Mouse (Mus musculus) limb, embryonic 13.5 days (tissue): ENCODE results near the gene Ttc23. TPM values are rescaled to one million over a fixed set of nuclear protein-coding genes. Genes with fewer than 3 reads are reported as not detected.

Source experiments
- ATAC-seq: fragments of 200-750 bp; cut with Nextera tagmentation; 2 replicates; pipeline ENCODE4 v1.8.0; 2017; ENCODE audit warnings: low read depth, moderate number of reproducible peaks, moderate TSS enrichment; ENCODE audit not compliant: low FRiP score
- H3K27ac ChIP-seq: fragments of 300-500 bp; sonication (generic); 2 replicates; pipeline ENCODE4 v1.5.1; 2015; ENCODE audit warnings: inconsistent platforms, mild to moderate bottlenecking, moderate library complexity
- H3K27me3 ChIP-seq: fragments of 300-500 bp; sonication (generic); 2 replicates; pipeline ENCODE4 v1.6.1; 2015; ENCODE audit warnings: mild to moderate bottlenecking, inconsistent platforms
- H3K36me3 ChIP-seq: fragments of 300-500 bp; sonication (generic); 2 replicates; pipeline ENCODE4 v1.6.1; 2015; ENCODE audit warnings: inconsistent platforms, mild to moderate bottlenecking, moderate library complexity
- H3K4me1 ChIP-seq: fragments of 300-500 bp; sonication (generic); 2 replicates; pipeline ENCODE4 v1.6.1; 2015; ENCODE audit warnings: inconsistent platforms
- H3K4me2 ChIP-seq: fragments of 300-500 bp; sonication (generic); replicated peaks from 2 replicates; pipeline ENCODE4 v1.6.1; 2015; ENCODE audit warnings: inconsistent platforms, mild to moderate bottlenecking, moderate library complexity
- H3K4me3 ChIP-seq: fragments of 300-500 bp; sonication (generic); 2 replicates; pipeline ENCODE4 v1.5.1; 2015; ENCODE audit warnings: moderate library complexity, mild to moderate bottlenecking, inconsistent platforms
- H3K9ac ChIP-seq: fragments of 300-500 bp; sonication (generic); 2 replicates; pipeline ENCODE4 v1.6.1; 2015; ENCODE audit warnings: mild to moderate bottlenecking, inconsistent platforms
- H3K9me3 ChIP-seq: fragments of 300-500 bp; sonication (generic); 2 replicates; pipeline ENCODE4 v1.6.1; 2016; ENCODE audit warnings: inconsistent platforms
- WGBS: fragments of 180-500 bp; shearing (Covaris S2); methylation state at CpG from one replicate; pipeline ENCODE4 v1.1.7; 2015; 5-methylcytosine and 5-hydroxymethylcytosine counted together
- polyA plus RNA-seq: library from polyadenylated mRNA; unstranded; fragments of >200 nt; fragmentation: Nextera tagmentation; extraction: Ambion mirVana; gene quantifications from 2 replicates; pipeline ENCODE4 v1.2.1, GENCODE M21; 2015

Ttc23 gene
- polyA plus RNA-seq, 1 experiment from 2014 or later = 58.1 TPM

DNA sequence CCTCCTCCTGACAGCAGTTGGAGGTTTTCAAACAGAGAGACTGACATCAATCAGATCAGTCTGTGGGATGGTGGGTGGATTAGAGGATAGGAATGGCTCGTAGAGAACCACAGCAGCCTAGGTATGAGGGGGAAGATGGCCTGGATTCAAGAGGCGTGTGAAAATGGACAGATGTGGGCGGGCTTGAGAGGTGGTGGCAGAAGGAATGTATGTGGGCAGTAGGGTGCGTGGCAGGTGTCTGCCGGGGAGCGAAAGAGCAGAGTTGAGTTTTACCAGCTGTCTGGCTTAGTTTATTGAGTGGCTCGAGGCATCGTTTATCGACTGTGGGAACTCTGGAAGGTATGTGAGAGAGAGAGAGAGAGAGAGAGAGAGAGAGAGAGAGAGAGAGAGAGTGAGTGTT lies 33.9 kb downstream of the Ttc23 start:
- H3K27ac ChIP-seq = no peak overlapping the region
- H3K27me3 ChIP-seq = no peaks in the 10 kb centered on the region
- no peak overlapping the region for H3K4me3 ChIP-seq
- no peaks in the 10 kb centered on the region for H3K4me1 ChIP-seq
- peaks cover 65% of the 10 kb centered on the region for H3K36me3 ChIP-seq
- H3K9ac ChIP-seq = no peak overlapping the region
- ATAC-seq = no peak
- H3K4me2 ChIP-seq = no peak overlapping the region
- H3K9me3 ChIP-seq = peaks cover 4% of the 10 kb centered on the region; the same call in 1 of the 2 replicates
- 52% methylated on average over 9 of the region's 9 CpGs for whole genome bisulfite sequencing

- peaks cover 57% of the 10 kb centered on the region for H3K36me3 ChIP-seq
- no peak overlapping the region for H3K27ac ChIP-seq
- no peaks in the 10 kb centered on the region for H3K4me1 ChIP-seq
- peaks cover 4% of the 10 kb centered on the region; the same call in 1 of the 2 replicates for H3K9me3 ChIP-seq
- ATAC-seq = no peak
- H3K4me2 ChIP-seq = no peak overlapping the region
- WGBS = 87% methylated on average over 16 of the region's 16 CpGs
- no peak overlapping the region for H3K9ac ChIP-seq
- no peaks in the 10 kb centered on the region for H3K27me3 ChIP-seq
- no peak overlapping the region for H3K4me3 ChIP-seq
Measured at GRCm38 (mm10) chr7:67683006-67683405, 35.8 kb downstream of the Ttc23 start.

GRCm38 (mm10) chr7:67686545-67686944 lies 39.3 kb downstream of the Ttc23 start:
- WGBS = 97% methylated on average over 3 of the region's 3 CpGs
- no peak for ATAC-seq
- H3K9me3 ChIP-seq = peaks cover 4% of the 10 kb centered on the region; the same call in 1 of the 2 replicates
- no peak overlapping the region for H3K27ac ChIP-seq
- H3K4me3 ChIP-seq = no peak overlapping the region
- H3K4me1 ChIP-seq = no peaks in the 10 kb centered on the region
- H3K36me3 ChIP-seq = peaks cover 50% of the 10 kb centered on the region
- no peak overlapping the region for H3K9ac ChIP-seq
- no peaks in the 10 kb centered on the region for H3K27me3 ChIP-seq
- H3K4me2 ChIP-seq = no peak overlapping the region

DNA sequence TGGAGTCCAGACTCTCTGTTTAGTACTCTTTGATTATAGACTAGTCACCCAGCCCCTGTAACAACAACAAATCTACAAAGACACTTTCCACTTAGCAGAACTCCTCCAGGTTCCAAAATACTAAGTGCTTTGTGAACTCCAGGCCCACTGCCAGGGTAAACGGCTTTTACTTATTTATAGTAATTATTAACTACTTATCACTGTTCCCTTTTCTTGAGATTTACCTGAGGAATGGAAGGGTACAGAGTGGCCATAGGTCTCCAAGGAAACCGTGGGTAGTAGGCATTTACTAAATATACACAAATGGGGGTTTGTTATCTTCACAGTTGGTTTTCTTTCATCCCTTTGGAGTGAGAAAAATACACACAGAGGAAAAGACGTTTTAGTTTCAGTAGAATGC lies 41.1 kb downstream of the Ttc23 start:
- no peak for ATAC-seq
- Histone ChIP-seq H3K4me3 (no peak overlapping the region), H3K9me3 (peaks cover 4% of the 10 kb centered on the region; the same call in 1 of the 2 replicates), H3K27me3 (no peaks in the 10 kb centered on the region), H3K27ac (peak overlapping the region; percentile 33; the same call in 1 of the 2 replicates), H3K4me1 (no peaks in the 10 kb centered on the region), H3K9ac (no peak overlapping the region), H3K36me3 (peaks cover 44% of the 10 kb centered on the region), H3K4me2 (no peak overlapping the region)
- WGBS = 46% methylated on average over 3 of the region's 3 CpGs

- Histone ChIP-seq H3K27me3 (no peaks in the 10 kb centered on the region), H3K27ac (no peak overlapping the region), H3K4me3 (no peak overlapping the region), H3K9ac (no peak overlapping the region), H3K4me2 (no peak overlapping the region), H3K9me3 (peaks cover 4% of the 10 kb centered on the region; the same call in 1 of the 2 replicates), H3K36me3 (peaks cover 38% of the 10 kb centered on the region), H3K4me1 (no peaks in the 10 kb centered on the region)
- ATAC-seq = no peak
- WGBS = 82% methylated on average over 7 of the region's 7 CpGs
Measured at GRCm38 (mm10) chr7:67689793-67690192, 42.6 kb downstream of the Ttc23 start.

- H3K9ac ChIP-seq = no peak overlapping the region
- no peaks in the 10 kb centered on the region for H3K27me3 ChIP-seq
- no peak overlapping the region for H3K27ac ChIP-seq
- H3K9me3 ChIP-seq = no peaks in the 10 kb centered on the region
- H3K4me2 ChIP-seq = no peak overlapping the region
- H3K4me3 ChIP-seq = no peak overlapping the region
- no peaks in the 10 kb centered on the region for H3K4me1 ChIP-seq
- peaks cover 28% of the 10 kb centered on the region for H3K36me3 ChIP-seq
- no peak for ATAC-seq
- 67% methylated on average over 6 of the region's 6 CpGs for WGBS
Measured at GRCm38 (mm10) chr7:67691036-67691435, 43.8 kb downstream of the Ttc23 start.

DNA sequence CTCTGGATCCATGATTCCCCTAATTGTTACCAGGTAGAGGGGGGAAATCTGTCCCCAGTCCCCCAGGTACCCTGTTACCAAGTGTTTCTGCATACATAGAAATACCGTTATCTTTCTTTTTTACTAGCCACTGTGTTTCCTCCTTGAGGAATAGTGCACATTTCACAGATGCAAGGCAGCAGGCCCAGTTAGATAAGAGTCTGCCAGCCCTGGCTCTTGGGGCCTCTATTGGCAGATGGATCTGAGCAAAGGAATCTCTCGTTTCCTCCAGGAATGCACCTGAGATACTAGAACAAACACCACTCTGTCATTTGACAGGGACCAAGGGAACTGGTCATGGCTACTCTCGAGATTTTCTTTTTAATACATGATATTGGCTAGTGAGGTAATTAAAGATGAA lies 44.9 kb downstream of the Ttc23 start:
- H3K36me3 ChIP-seq = peaks cover 33% of the 10 kb centered on the region
- no peaks in the 10 kb centered on the region for H3K27me3 ChIP-seq
- WGBS = 76% methylated on average over 3 of the region's 3 CpGs
- H3K4me3 ChIP-seq = no peak overlapping the region
- H3K9ac ChIP-seq = no peak overlapping the region
- no peaks in the 10 kb centered on the region for H3K4me1 ChIP-seq
- no peak overlapping the region for H3K4me2 ChIP-seq
- no peaks in the 10 kb centered on the region for H3K9me3 ChIP-seq
- no peak overlapping the region for H3K27ac ChIP-seq
- no peak for ATAC-seq

DNA sequence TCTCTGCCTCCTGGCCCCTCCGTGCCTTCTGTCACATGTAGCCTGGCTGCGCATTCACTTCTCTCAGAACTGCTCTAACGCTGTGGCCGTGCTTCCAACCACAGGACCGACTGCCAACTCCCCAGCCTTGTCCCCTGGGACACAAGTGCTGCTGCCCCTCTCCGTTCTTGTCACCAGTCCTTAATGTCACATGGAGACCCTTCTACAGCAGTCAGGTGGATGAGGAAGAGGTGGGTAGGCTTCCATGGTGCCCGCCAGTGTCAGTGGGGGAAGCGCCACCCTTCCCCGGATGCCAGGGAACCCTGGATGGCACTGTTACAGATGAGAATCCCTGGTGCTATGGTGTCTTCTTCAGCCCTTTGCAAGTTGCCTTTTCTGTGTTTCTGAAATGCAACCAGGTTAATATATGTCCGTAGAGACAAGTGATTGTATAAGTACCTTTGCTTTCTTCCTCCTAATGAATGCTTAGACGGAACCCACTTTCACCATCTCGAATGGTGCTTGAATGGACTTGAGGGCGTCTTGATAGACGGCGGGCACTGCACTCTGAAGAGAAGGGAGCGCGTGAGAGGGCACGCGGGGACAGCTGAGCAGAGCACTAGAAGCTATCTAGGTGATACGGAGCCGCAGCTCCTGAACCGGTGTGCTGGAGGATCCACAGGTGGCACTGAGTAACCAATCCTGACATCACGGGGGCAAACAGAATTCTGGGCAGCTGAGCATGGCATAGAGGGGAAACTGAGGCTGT lies 45.8 kb downstream of the Ttc23 start:
- Histone ChIP-seq H3K9ac (no peak overlapping the region), H3K4me3 (no peak overlapping the region), H3K4me2 (no peak overlapping the region), H3K27ac (no peak overlapping the region), H3K4me1 (no peaks in the 10 kb centered on the region), H3K9me3 (no peaks in the 10 kb centered on the region), H3K27me3 (no peaks in the 10 kb centered on the region), H3K36me3 (peaks cover 40% of the 10 kb centered on the region)
- WGBS = 94% methylated on average over 23 of the region's 23 CpGs
- no peak for ATAC-seq

- no peak overlapping the region for H3K9ac ChIP-seq
- no peak overlapping the region for H3K27ac ChIP-seq
- no peaks in the 10 kb centered on the region for H3K27me3 ChIP-seq
- no peaks in the 10 kb centered on the region for H3K9me3 ChIP-seq
- ATAC-seq = no peak
- no peak overlapping the region for H3K4me3 ChIP-seq
- no peak overlapping the region for H3K4me2 ChIP-seq
- 78% methylated on average over 7 of the region's 7 CpGs for WGBS
- H3K36me3 ChIP-seq = peaks cover 57% of the 10 kb centered on the region
- H3K4me1 ChIP-seq = no peaks in the 10 kb centered on the region
Measured at GRCm38 (mm10) chr7:67695906-67696305, 48.7 kb downstream of the Ttc23 start.

- Histone ChIP-seq H3K4me2 (no peak overlapping the region), H3K4me3 (no peak overlapping the region), H3K27me3 (no peaks in the 10 kb centered on the region), H3K27ac (no peak overlapping the region), H3K4me1 (0 out of 2 replicates have a peak, but pooled peaks cover 8% of the 10 kb centered on the region), H3K36me3 (peaks cover 67% of the 10 kb centered on the region), H3K9me3 (no peaks in the 10 kb centered on the region), H3K9ac (no peak overlapping the region)
- 95% methylated on average over 28 of the region's 28 CpGs for WGBS
- no peak for ATAC-seq
Measured at GRCm38 (mm10) chr7:67697892-67698630, 50.9 kb downstream of the Ttc23 start.

GRCm38 (mm10) chr7:67699301-67699700 lies 52.1 kb downstream of the Ttc23 start:
- H3K27ac ChIP-seq = no peak overlapping the region
- ATAC-seq = no peak
- WGBS = 93% methylated on average over 4 of the region's 4 CpGs
- no peak overlapping the region for H3K4me3 ChIP-seq
- 0 out of 2 replicates have a peak, but pooled peaks cover 8% of the 10 kb centered on the region for H3K4me1 ChIP-seq
- H3K27me3 ChIP-seq = no peaks in the 10 kb centered on the region
- H3K9ac ChIP-seq = no peak overlapping the region
- peaks cover 71% of the 10 kb centered on the region for H3K36me3 ChIP-seq
- H3K9me3 ChIP-seq = no peaks in the 10 kb centered on the region
- H3K4me2 ChIP-seq = no peak overlapping the region

- Histone ChIP-seq H3K9me3 (no peaks in the 10 kb centered on the region), H3K27ac (no peak overlapping the region), H3K36me3 (peaks cover 84% of the 10 kb centered on the region), H3K4me2 (no peak overlapping the region), H3K4me3 (no peak overlapping the region), H3K4me1 (0 out of 2 replicates have a peak, but pooled peaks cover 8% of the 10 kb centered on the region), H3K9ac (no peak overlapping the region), H3K27me3 (no peaks in the 10 kb centered on the region)
- no peak for ATAC-seq
Measured at GRCm38 (mm10) chr7:67700846-67701245, 53.6 kb downstream of the Ttc23 start.
